8 mouse cellular contexts compared by ENCODE assay signal in genomic region chr13:119790761-119791579, GRCm38 (mm10). TPM values are rescaled to one million over a fixed set of nuclear protein-coding genes. Genes with fewer than 3 reads are reported as not detected.
A peak's percentile ranks its signal among the peaks of the same experiment; 100 is the strongest.
DNase-seq lines count a peak whose midpoint lies in the region; ATAC-seq and TF ChIP-seq lines count a peak whose summit lies in the region.

Gene Zfp131 (minus strand): TSS chr13:119790889.

- H3K9me3 ChIP-seq in forebrain, embryonic 14.5 days (replicated peaks; ENCODE audit: control insufficient read depth, low read length) = no peaks in the 10 kb centered on the region

- peak within 1 kb of the TSS; percentile 70 for H3K4me2 ChIP-seq in forebrain, embryonic 14.5 days (ENCODE audit: low read length)

- intact Hi-C loops in heart, postnatal 25 days (cut with DNase I) = loop anchor here (5.0 kb wide), 4 partner anchors 34 to 154 kb away; partner anchors contain the start of genes Hmgcs1 and Nim1k

- peak; percentile 95 for DNase-seq in ES-CJ7 (ENCODE audit: low read depth, low spot score)
- DNase-seq in cerebellum, adult 11 months = peak; percentile 92
- peak; percentile 98 for DNase-seq in forebrain, embryonic 14.5 days (ENCODE audit: low spot score)
- peak; percentile 91 for DNase-seq in heart, postnatal 25 days (ENCODE audit: low spot score)
- DNase-seq in layer of hippocampus, adult 18-20 months (ENCODE audit: low spot score in 2 of 2) = peak; percentile 93 to 95
- DNase-seq in lung, adult 2 months = peak; percentile 89
- DNase-seq in thymus, adult 18-20 months = peak; percentile 86 to 91

- TF ChIP-seq POLR2A in lung, adult 2 months (IDR thresholded peaks at IDR 0.05; ENCODE audit: borderline replicate concordance, extremely low read depth, low read depth, low read length) = peak; percentile 66

- H3K36me3 ChIP-seq in forebrain, embryonic 14.5 days (ENCODE audit: control insufficient read depth, insufficient read depth, low read length) = peaks cover 25% of the 10 kb centered on the region

- H3K4me3 ChIP-seq in forebrain, embryonic 14.5 days (ENCODE audit: low read depth, low read length) = peak within 1 kb of the TSS; percentile 83
- peak within 1 kb of the TSS; percentile 99 for H3K4me3 ChIP-seq in lung, adult 2 months (replicated peaks; ENCODE audit: extremely low read depth, low read depth, low read length)

- peak within 1 kb of the TSS; percentile 98 for H3K9ac ChIP-seq in forebrain, embryonic 14.5 days (ENCODE audit: low read length)

- H3K27me3 ChIP-seq in forebrain, embryonic 14.5 days (replicated peaks; ENCODE audit: control insufficient read depth, insufficient read depth, low read length) = no peaks in the 10 kb centered on the region

- H3K4me1 ChIP-seq in forebrain, embryonic 14.5 days (ENCODE audit: control insufficient read depth, insufficient read depth, low read length) = peaks cover 12% of the 10 kb centered on the region; the same call in 1 of the 2 replicates
- peaks cover 9% of the 10 kb centered on the region for H3K4me1 ChIP-seq in lung, adult 2 months (ENCODE audit: control insufficient read depth, insufficient read depth, low read length)

- peak within 1 kb of the TSS; percentile 96 for H3K27ac ChIP-seq in forebrain, embryonic 14.5 days (ENCODE audit: low read depth, low read length)

- peak; percentile 97 for ATAC-seq in forebrain, embryonic 14.5 days
- ATAC-seq in neutrophil, adult 5-6 weeks (ENCODE audit: extremely low read depth, insufficient number of reproducible peaks, low FRiP score, poor library complexity, severe bottlenecking) = peak; percentile 96

- WGBS in forebrain, embryonic 14.5 days = under 1% methylated on average over 57 of the region's 86 CpGs
- under 1% methylated on average over 68 of the region's 86 CpGs for WGBS in lung, adult 2 months

- no peak for TF ChIP-seq CTCF in lung, adult 2 months (IDR thresholded peaks at IDR 0.05; ENCODE audit: insufficient read depth, low read length)

RNA-seq across cellular contexts. Expression of gene Zfp131, which starts in this region (rescaled TPM):
- polyA plus RNA-seq in forebrain, embryonic 14.5 days (2014; fragmentation: Nextera tagmentation; extraction: Ambion mirVana) = 41.7 and 44.5 TPM in 2 replicates
- 10 to 100 TPM; 19.0 to 20.2 TPM for total RNA-seq in heart, postnatal 25 days (2021)
- total RNA-seq in layer of hippocampus, adult 18-20 months (2021) = 10 to 100 TPM; 42.3 to 42.8 TPM
- 6.5 and 11.2 TPM in 2 replicates for polyA plus RNA-seq in lung, adult 2 months (2012; rRNA removed)
- 56.8 and 65.6 TPM in 2 replicates for total RNA-seq in neutrophil, adult 5-6 weeks (2017)

Comparison
In these comparisons a context has a peak if more than half of its experiments do, and no peak if none do; other contexts are left out.
1. Peak in every context shown above with its lines: DNase-seq, ATAC-seq, H3K4me3 ChIP-seq and H3K27ac ChIP-seq.